Comparison of ENCODE assay signal across 29 mouse cellular contexts in genomic region chr3:84046206-84046605, GRCm38 (mm10). TPM values are rescaled to one million over a fixed set of nuclear protein-coding genes. Genes with fewer than 3 reads are reported as not detected.
DNase-seq lines count a peak whose midpoint lies in the region; ATAC-seq and TF ChIP-seq lines count a peak whose summit lies in the region.
"Had no signal": no experiment of that assay in that cellular context is flagged by ENCODE, and none has a peak within 500 bp of the region (broad histone marks: within the 10 kb centered on the region; RNA-seq: fewer than 3 reads in every experiment).

No protein-coding gene starts in this region.

- 26% methylated on average over 8 of the region's 8 CpGs for WGBS in spleen, adult 2 months

- no peak for TF ChIP-seq CTCF in spleen, adult 2 months (IDR thresholded peaks at IDR 0.05; ENCODE audit: extremely low read depth, insufficient read depth, insufficient read length, insufficient replicate concordance)
- no peak for TF ChIP-seq CTCF in gastrocnemius, adult 2 months (IDR thresholded peaks at IDR 0.05)

- TF ChIP-seq POLR2A in spleen, adult 2 months (IDR thresholded peaks at IDR 0.05; ENCODE audit: low read depth, low read length) = no peak

- H3K4me1 ChIP-seq in spleen, adult 2 months (ENCODE audit: control insufficient read depth, insufficient read depth, insufficient read length) = peaks cover 7% of the 10 kb centered on the region

- 0 out of 2 replicates have a peak, but pooled peaks have one; percentile 6 for ATAC-seq in megakaryocyte-erythroid progenitor cell, adult 5-6 weeks (replicated peaks; ENCODE audit: low FRiP score, low TSS enrichment, poor library complexity, severe bottlenecking)
- ATAC-seq: forebrain, embryonic 14.5 days; intestine, embryonic 15.5 days had no signal

- H3K27me3 ChIP-seq in spleen, adult 2 months (ENCODE audit: control insufficient read depth, insufficient read depth, low read length) = no peaks in the 10 kb centered on the region
- H3K27me3 ChIP-seq: CH12.LX; embryonic facial prominence, embryonic 12.5 days; hindbrain, embryonic 15.5 days; intestine, embryonic 15.5 days; limb, embryonic 12.5 days; liver, embryonic 15.5 days had no signal

- intact Hi-C loops in gastrocnemius, adult 2 months (cut with DNase I) = no loop called here
- intact Hi-C loops in left cerebral cortex, postnatal 10 days (cut with DNase I) = loop anchor here (10.0 kb wide), 1 partner anchor 109 kb away; the partner anchor contains the start of gene Mnd1

- no peaks in the 10 kb centered on the region for H3K36me3 ChIP-seq in spleen, adult 2 months (ENCODE audit: control insufficient read depth, insufficient read depth, low read length)
- H3K36me3 ChIP-seq: embryonic facial prominence, embryonic 12.5 days; hindbrain, embryonic 10.5 days; hindbrain, embryonic 15.5 days; intestine, embryonic 15.5 days; limb, embryonic 12.5 days; liver, embryonic 15.5 days had no signal

- peak overlapping the region; percentile 41; the same call in 1 of the 2 replicates for H3K27ac ChIP-seq in spleen, adult 2 months (ENCODE audit: insufficient read depth, low read length)
- no peak overlapping the region for H3K27ac ChIP-seq in gastrocnemius, adult 2 months
- H3K27ac ChIP-seq: embryonic facial prominence, embryonic 12.5 days; hindbrain, embryonic 10.5 days; hindbrain, embryonic 15.5 days; intestine, embryonic 15.5 days; kidney, postnatal 0 days; limb, embryonic 12.5 days; liver, embryonic 15.5 days; stomach, postnatal 0 days had no signal

- H3K4me3 ChIP-seq in spleen, adult 2 months (ENCODE audit: extremely low read depth, insufficient read depth, insufficient read length) = no peak overlapping the region
- H3K4me3 ChIP-seq in gastrocnemius, adult 2 months = no peak overlapping the region
- H3K4me3 ChIP-seq: embryonic facial prominence, embryonic 12.5 days; hindbrain, embryonic 10.5 days; hindbrain, embryonic 15.5 days; intestine, embryonic 15.5 days; limb, embryonic 12.5 days; liver, embryonic 15.5 days had no signal

- DNase-seq in spleen, adult 2 months (ENCODE audit: low read depth in 1 of 2, low spot score in 2 of 2) = peak in 1 of 2 experiments; percentile 30
- DNase-seq in spleen, postnatal 4 days (ENCODE audit: low spot score in 2 of 2) = no peak
- DNase-seq in B cell, adult 2 months = peak; percentile 50 to 64
- peak; percentile 64 for DNase-seq in T-cell, adult 2 months (ENCODE audit: low spot score)
- DNase-seq in gastrocnemius, adult 2 months = no peak
- DNase-seq in frontal cortex, adult 2 months (ENCODE audit: extremely low spot score in 1 of 2, low spot score in 1 of 2) = no peak
- DNase-seq in left cerebral cortex, postnatal 10 days (ENCODE audit: extremely low spot score in 1 of 2, low spot score in 2 of 2) = no peak
- DNase-seq: adrenal gland, postnatal 10 days; cerebellum, adult 11 months; cerebellum, adult 9-10 months; cerebellum, postnatal 36 days; embryo, embryonic 11 days; heart, postnatal 14 days; kidney, adult 2 months; lung, embryonic 14.5 days; lung, postnatal 14 days; midbrain, embryonic 14.5 days; right cerebral cortex, postnatal 4 days had no signal

RNA-seq across cellular contexts. Expression of gene Tmem131l, which starts 6.2 kb away (rescaled TPM):
- 116 and 134 TPM in 2 replicates for polyA plus RNA-seq in spleen, adult 2 months (2012; rRNA removed)
- 103 and 106 TPM in 2 replicates for total RNA-seq in megakaryocyte-erythroid progenitor cell, adult 5-6 weeks (2014; fragmentation: Nextera tagmentation)
- total RNA-seq in megakaryocyte-erythroid progenitor cell, adult 5-6 weeks (2017) = 32.7 and 42.1 TPM in 2 replicates
- 10 to 100 TPM; 12.0 to 17.4 TPM for total RNA-seq in gastrocnemius, adult 2 months (2021)
- 25.2 and 25.6 TPM in 2 replicates for polyA plus RNA-seq in frontal cortex, adult 2 months (2012; rRNA removed)
- 10 to 100 TPM; 34.6 to 40.3 TPM for total RNA-seq in left cerebral cortex, postnatal 10 days (2021)

Comparison
In these comparisons a context has a peak if more than half of its experiments do, and no peak if none do; other contexts are left out.
1. DNase-seq: peak in B cell, adult 2 months (2 of 2) and T-cell, adult 2 months (single experiment); none in spleen, postnatal 4 days (0 of 2), gastrocnemius, adult 2 months (single experiment), frontal cortex, adult 2 months (0 of 2) and left cerebral cortex, postnatal 10 days (0 of 2).